Mouse (Mus musculus) lung, postnatal 0 days (tissue): Measurements from ENCODE around the gene Aldoart2. TPM values are rescaled to one million over a fixed set of nuclear protein-coding genes. Genes with fewer than 3 reads are reported as not detected.

Experiments
- ATAC-seq: fragments of 200-750 bp; cut with Nextera tagmentation; 2 replicates; pipeline ENCODE4 v1.8.0; 2017; ENCODE audit warnings: moderate library complexity
- DNase-seq: peaks from one replicate; pipeline ENCODE4 v3.0.0-alpha.2; 2016; ENCODE audit warnings: low spot score
- H3K27ac ChIP-seq: fragments of 300-500 bp; sonication (generic); 2 replicates; pipeline ENCODE4 v1.5.1; 2014; ENCODE audit warnings: antibody characterized with exemption, mild to moderate bottlenecking, low read length, mixed read lengths
- H3K27me3 ChIP-seq: fragments of 300-500 bp; sonication (generic); replicated peaks from 2 replicates; pipeline ENCODE4 v1.6.1; 2014; ENCODE audit warnings: low read length, mixed read lengths; ENCODE audit not compliant: insufficient read depth
- H3K36me3 ChIP-seq: fragments of 300-500 bp; sonication (generic); 2 replicates; pipeline ENCODE4 v1.6.1; 2014; ENCODE audit warnings: low read length, mixed read lengths; ENCODE audit not compliant: insufficient read depth
- H3K4me1 ChIP-seq: fragments of 300-500 bp; sonication (generic); 2 replicates; pipeline ENCODE4 v1.6.1; 2014; ENCODE audit warnings: antibody characterized with exemption, low read depth, low read length, mixed read lengths; ENCODE audit not compliant: insufficient read depth
- H3K4me2 ChIP-seq: fragments of 300-500 bp; sonication (generic); replicated peaks from 2 replicates; pipeline ENCODE4 v1.6.1; 2014; ENCODE audit warnings: low read depth, mild to moderate bottlenecking, low read length, moderate library complexity, mixed read lengths
- H3K4me3 ChIP-seq: fragments of 300-500 bp; sonication (generic); 2 replicates; pipeline ENCODE4 v1.5.1; 2014; ENCODE audit warnings: low read depth, low read length
- H3K9ac ChIP-seq: fragments of 300-500 bp; sonication (generic); replicated peaks from 2 replicates; pipeline ENCODE4 v1.6.1; 2014; ENCODE audit warnings: low read depth, mild to moderate bottlenecking
- H3K9me3 ChIP-seq: fragments of 300-500 bp; sonication (generic); 2 replicates; pipeline ENCODE4 v1.6.1; 2016; ENCODE audit warnings: low read length, mixed read lengths
- CTCF ChIP-seq: IDR thresholded peaks from 2 replicates; pipeline ENCODE4 v1.5.1; 2016; ENCODE audit warnings: antibody characterized with exemption, mild to moderate bottlenecking
- EP300 ChIP-seq: IDR thresholded peaks from 2 replicates; pipeline ENCODE4 v1.6.1; 2016; ENCODE audit warnings: antibody characterized with exemption, mild to moderate bottlenecking, control low read depth
- WGBS: fragments of 180-500 bp; shearing (Covaris S2); extraction: QIAGEN DNeasy Blood & Tissue Kit; methylation state at CpG from one replicate; pipeline ENCODE4 v1.1.7; 2014; 5-methylcytosine and 5-hydroxymethylcytosine counted together
- polyA plus RNA-seq: library from polyadenylated mRNA; unstranded; fragments of >200 nt; fragmentation: Nextera tagmentation; extraction: Ambion mirVana; gene quantifications from 2 replicates; pipeline ENCODE4 v1.2.1, GENCODE M21; 2015

The Aldoart2 gene
- polyA plus RNA-seq, 1 experiment from 2014 or later: not detected

DNA sequence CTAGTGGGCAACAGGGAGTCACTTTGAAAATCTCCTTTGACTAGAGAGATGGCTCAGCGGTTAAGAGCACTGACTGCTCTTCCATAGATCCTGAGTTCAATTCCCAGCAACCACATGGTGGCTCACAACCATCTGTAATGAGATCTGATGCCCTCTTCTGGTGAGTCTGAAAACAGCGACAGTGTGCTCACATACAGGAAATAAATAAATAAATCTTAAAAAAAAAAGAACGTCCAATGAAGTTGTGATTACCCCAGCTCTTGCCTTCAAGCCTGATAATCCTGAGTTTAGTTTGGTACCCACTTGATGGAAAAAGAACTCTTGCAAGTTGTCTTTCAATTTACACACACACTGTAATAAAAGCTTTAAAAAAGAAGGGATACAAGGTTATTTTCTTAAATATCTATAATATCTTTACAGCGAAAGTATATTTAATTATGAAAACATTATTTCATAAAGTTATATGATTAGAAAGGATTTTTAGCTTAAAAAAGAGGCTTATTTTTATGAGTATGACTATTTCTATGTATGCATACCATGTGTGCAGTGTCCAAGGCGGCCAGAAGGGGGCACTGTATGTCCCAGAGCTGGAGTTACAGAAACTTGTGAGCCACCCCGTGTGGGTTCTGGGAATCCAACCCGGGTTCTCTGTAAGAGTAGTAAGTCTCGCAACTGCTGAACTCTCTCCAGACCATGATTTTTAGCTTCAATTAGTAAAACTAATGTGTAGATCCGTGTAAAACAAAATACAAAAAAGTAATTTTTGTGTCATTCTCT lies 664 bp upstream of the Aldoart2 start:
- ATAC-seq: no peak
- Histone ChIP-seq H3K27me3 (no peaks in the 10 kb centered on the region), H3K4me3 (no peak overlapping the region)

GRCm38 (mm10) chr12:55565867-55566266 lies 828 bp downstream of the Aldoart2 start:
- ATAC-seq (no peak), DNase-seq (no peak)
- no peak overlapping the region for H3K4me3 ChIP-seq
- TF ChIP-seq EP300 (no peak), CTCF (no peak)
- H3K4me1 ChIP-seq: no peaks in the 10 kb centered on the region
- no peaks in the 10 kb centered on the region for H3K9me3 ChIP-seq
- H3K36me3 ChIP-seq: no peaks in the 10 kb centered on the region
- whole genome bisulfite sequencing: 69% methylated on average over 9 of the region's 9 CpGs
- H3K27me3 ChIP-seq: no peaks in the 10 kb centered on the region
- no peak overlapping the region for H3K4me2 ChIP-seq
- H3K9ac ChIP-seq: no peak overlapping the region
- H3K27ac ChIP-seq: no peak overlapping the region

More for the DNA sequence above, 664 bp upstream of the Aldoart2 start:
- Histone ChIP-seq H3K27ac (no peak overlapping the region), H3K4me1 (no peaks in the 10 kb centered on the region), H3K9me3 (no peaks in the 10 kb centered on the region), H3K4me2 (no peak overlapping the region), H3K36me3 (no peaks in the 10 kb centered on the region), H3K9ac (no peak overlapping the region)
- TF ChIP-seq EP300: no peak
- TF ChIP-seq CTCF: no peak; the same call in 1 of the 2 replicates
- DNase-seq: no peak
- 83% methylated on average over 9 of the region's 9 CpGs for WGBS

- Histone ChIP-seq H3K9ac (no peak overlapping the region), H3K4me3 (no peak overlapping the region), H3K27me3 (no peaks in the 10 kb centered on the region), H3K4me1 (no peaks in the 10 kb centered on the region), H3K9me3 (no peaks in the 10 kb centered on the region), H3K27ac (no peak overlapping the region), H3K4me2 (no peak overlapping the region), H3K36me3 (no peaks in the 10 kb centered on the region)
- no peak for TF ChIP-seq CTCF
- no peak for TF ChIP-seq EP300
- WGBS: 68% methylated on average over 5 of the region's 5 CpGs
- no peak for DNase-seq
- ATAC-seq: no peak
These were observed 1.8 kb downstream of the Aldoart2 start for GRCm38 (mm10) chr12:55566837-55567236.

- TF ChIP-seq CTCF: no peak
- no peak for TF ChIP-seq EP300
- Histone ChIP-seq H3K9me3 (no peaks in the 10 kb centered on the region), H3K4me2 (no peak overlapping the region), H3K9ac (no peak overlapping the region), H3K27me3 (no peaks in the 10 kb centered on the region), H3K4me1 (no peaks in the 10 kb centered on the region), H3K36me3 (no peaks in the 10 kb centered on the region), H3K4me3 (no peak overlapping the region), H3K27ac (no peak overlapping the region)
- no peak for DNase-seq
- ATAC-seq: no peak
- 88% methylated on average over 3 of the region's 3 CpGs for WGBS
These were observed 3.4 kb downstream of the Aldoart2 start for GRCm38 (mm10) chr12:55568466-55568865.

GRCm38 (mm10) chr12:55569676-55570075 lies 4.6 kb downstream of the Aldoart2 start:
- DNase-seq: peak; percentile 5

DNA sequence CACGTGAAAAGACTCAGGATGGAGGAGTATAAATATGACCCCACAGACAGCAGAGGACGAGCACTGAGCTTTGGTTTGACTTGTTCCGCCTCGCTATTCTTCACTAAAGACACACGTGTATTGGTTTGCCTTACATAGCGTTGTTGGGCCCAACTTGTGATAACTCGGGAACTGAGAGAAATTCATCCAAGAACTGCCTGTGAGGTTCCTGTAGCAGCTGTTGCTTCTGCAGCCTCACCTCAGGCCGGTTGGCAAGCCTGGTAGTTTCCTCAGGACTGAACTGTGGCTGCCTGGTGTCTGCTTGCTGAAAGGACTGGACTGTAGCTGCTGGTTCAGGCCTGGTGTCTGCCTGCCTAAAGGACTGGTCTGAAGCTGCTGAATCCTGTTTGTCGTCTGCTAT lies 5.6 kb downstream of the Aldoart2 start:
- ATAC-seq (no peak), DNase-seq (no peak)
- no peak for TF ChIP-seq EP300
- TF ChIP-seq CTCF: no peak
- no peak overlapping the region for H3K27ac ChIP-seq
- no peaks in the 10 kb centered on the region for H3K4me1 ChIP-seq
- H3K9ac ChIP-seq: no peak overlapping the region
- 82% methylated on average over 9 of the region's 9 CpGs for WGBS
- H3K4me3 ChIP-seq: no peak overlapping the region
- H3K27me3 ChIP-seq: no peaks in the 10 kb centered on the region
- H3K36me3 ChIP-seq: no peaks in the 10 kb centered on the region
- H3K4me2 ChIP-seq: no peak overlapping the region
- H3K9me3 ChIP-seq: no peaks in the 10 kb centered on the region

More at GRCm38 (mm10) chr12:55569676-55570075, 4.6 kb downstream of the Aldoart2 start:
- no peak for TF ChIP-seq EP300
- TF ChIP-seq CTCF: no peak
- Histone ChIP-seq H3K27me3 (no peaks in the 10 kb centered on the region), H3K9ac (no peak overlapping the region), H3K27ac (no peak overlapping the region), H3K4me2 (no peak overlapping the region), H3K4me3 (no peak overlapping the region), H3K9me3 (no peaks in the 10 kb centered on the region), H3K36me3 (no peaks in the 10 kb centered on the region), H3K4me1 (no peaks in the 10 kb centered on the region)
- WGBS: 11% methylated on average over 6 of the region's 6 CpGs
- ATAC-seq: no peak
